Mouse (Mus musculus) kidney, adult 11 months (tissue): ENCODE data around the gene Txnrd2.

ENCODE experiments used
- DNase-seq: peaks from one replicate; pipeline ENCODE4 v3.0.0; 2022

The Txnrd2 gene

GRCm38 (mm10) chr16:18418756-18419602, 7.2 kb upstream of the Txnrd2 start:
- DNase-seq = no peak

GRCm38 (mm10) chr16:18419603-18420026, 6.6 kb upstream of the Txnrd2 start:
- DNase-seq = no peak

GRCm38 (mm10) chr16:18420571-18420970, 5.6 kb upstream of the Txnrd2 start:
- DNase-seq = no peak

- DNase-seq = no peak
Observed at GRCm38 (mm10) chr16:18423203-18423914, 2.8 kb upstream of the Txnrd2 start.

GRCm38 (mm10) chr16:18423915-18424265, 2.3 kb upstream of the Txnrd2 start:
- DNase-seq = no peak

- no peak for DNase-seq
Observed at GRCm38 (mm10) chr16:18424364-18425045, 1.7 kb upstream of the Txnrd2 start.

- DNase-seq = no peak
Observed at GRCm38 (mm10) chr16:18425475-18426214, 539 bp upstream of the Txnrd2 start.

- no peak for DNase-seq
Observed at GRCm38 (mm10) chr16:18426802-18427280, 657 bp downstream of the Txnrd2 start, which contains the start of gene Comt. TSS of gene Comt (minus strand) at chr16:18426852.

GRCm38 (mm10) chr16:18428011-18428515, 1.9 kb downstream of the Txnrd2 start:
- no peak for DNase-seq

- DNase-seq = no peak
Observed at GRCm38 (mm10) chr16:18428516-18429042, 2.4 kb downstream of the Txnrd2 start.

- no peak for DNase-seq
Observed at GRCm38 (mm10) chr16:18429641-18430040, 3.5 kb downstream of the Txnrd2 start.

GRCm38 (mm10) chr16:18430641-18431212, 4.5 kb downstream of the Txnrd2 start:
- DNase-seq = no peak

GRCm38 (mm10) chr16:18433341-18433920, 7.2 kb downstream of the Txnrd2 start:
- DNase-seq = no peak

- DNase-seq = no peak
Observed at GRCm38 (mm10) chr16:18436128-18436527, 9.9 kb downstream of the Txnrd2 start.

GRCm38 (mm10) chr16:18443385-18443841, 17.2 kb downstream of the Txnrd2 start:
- DNase-seq = peak; percentile 82

- no peak for DNase-seq
Observed at GRCm38 (mm10) chr16:18447243-18447642, 21.1 kb downstream of the Txnrd2 start.

GRCm38 (mm10) chr16:18448104-18448503, 21.9 kb downstream of the Txnrd2 start:
- no peak for DNase-seq

GRCm38 (mm10) chr16:18449005-18449404, 22.8 kb downstream of the Txnrd2 start:
- no peak for DNase-seq

GRCm38 (mm10) chr16:18451486-18452181, 25.4 kb downstream of the Txnrd2 start:
- DNase-seq = no peak

- no peak for DNase-seq
Observed at GRCm38 (mm10) chr16:18452361-18452862, 26.2 kb downstream of the Txnrd2 start.
